Mouse (Mus musculus) kidney, postnatal 0 days (tissue): ENCODE results near the gene Mbl2. TPM values are rescaled to one million over a fixed set of nuclear protein-coding genes. Genes with fewer than 3 reads are reported as not detected.

Source experiments
- ATAC-seq: fragments of 200-750 bp; cut with Nextera tagmentation; replicated peaks from 2 replicates; pipeline ENCODE4 v1.8.0; 2017; ENCODE audit warnings: low read depth, moderate number of reproducible peaks, moderate TSS enrichment, moderate library complexity; ENCODE audit not compliant: low FRiP score
- DNase-seq: peaks from one replicate; pipeline ENCODE4 v3.0.0-alpha.2; 2016; ENCODE audit warnings: low spot score
- H3K27ac ChIP-seq: fragments of 300-500 bp; sonication (generic); 2 replicates; pipeline ENCODE4 v1.5.1; 2014; ENCODE audit warnings: mild to moderate bottlenecking
- H3K27me3 ChIP-seq: fragments of 300-500 bp; sonication (generic); 2 replicates; pipeline ENCODE4 v1.6.1; 2014; ENCODE audit warnings: low read length, mixed read lengths; ENCODE audit not compliant: insufficient read depth
- H3K36me3 ChIP-seq: fragments of 300-500 bp; sonication (generic); 2 replicates; pipeline ENCODE4 v1.6.1; 2014; ENCODE audit warnings: low read length, mixed read lengths; ENCODE audit not compliant: insufficient read depth
- H3K4me1 ChIP-seq: fragments of 300-500 bp; sonication (generic); replicated peaks from 2 replicates; pipeline ENCODE4 v1.6.1; 2014; ENCODE audit warnings: antibody characterized with exemption, low read length, mixed read lengths; ENCODE audit not compliant: insufficient read depth
- H3K4me2 ChIP-seq: fragments of 300-500 bp; sonication (generic); 2 replicates; pipeline ENCODE4 v1.6.1; 2014; ENCODE audit warnings: mild to moderate bottlenecking, low read length, moderate library complexity, mixed read lengths
- H3K4me3 ChIP-seq: fragments of 300-500 bp; sonication (generic); replicated peaks from 2 replicates; pipeline ENCODE4 v1.5.1; 2014; ENCODE audit warnings: low read depth, low read length
- H3K9ac ChIP-seq: fragments of 300-500 bp; sonication (generic); 2 replicates; pipeline ENCODE4 v1.6.1; 2014; ENCODE audit warnings: low read depth, low read length
- H3K9me3 ChIP-seq: fragments of 300-500 bp; sonication (generic); replicated peaks from 2 replicates; pipeline ENCODE4 v1.6.1; 2016; ENCODE audit warnings: low read length, inconsistent platforms, mixed read lengths
- CTCF ChIP-seq: IDR thresholded peaks from 2 replicates; pipeline ENCODE4 v1.5.1; 2016; ENCODE audit warnings: antibody characterized with exemption, low read depth, mild to moderate bottlenecking, moderate library complexity
- WGBS: fragments of 180-500 bp; shearing (Covaris S2); extraction: QIAGEN DNeasy Blood & Tissue Kit; methylation state at CpG from one replicate; pipeline ENCODE4 v1.1.7; 2014; 5-methylcytosine and 5-hydroxymethylcytosine counted together
- polyA plus RNA-seq: library from polyadenylated mRNA; unstranded; fragments of >200 nt; fragmentation: Nextera tagmentation; extraction: Ambion mirVana; gene quantifications from 2 replicates; pipeline ENCODE4 v1.2.1, GENCODE M21; 2015

The Mbl2 gene
- polyA plus RNA-seq, result not detected in 2 replicates

GRCm38 (mm10) chr19:30232691-30233090 is at the start of gene Mbl2:
TSS of gene Mbl2 (plus strand) at chr19:30232942.
- no peaks in the 10 kb centered on the region for H3K27me3 ChIP-seq
- no peak within 1 kb of the TSS for H3K27ac ChIP-seq
- 81% methylated on average over 3 of the region's 3 CpGs for WGBS
- no peak within 1 kb of the TSS for H3K4me2 ChIP-seq
- no peaks in the 10 kb centered on the region for H3K4me1 ChIP-seq
- ATAC-seq, result no peak
- H3K9ac ChIP-seq, result no peak within 1 kb of the TSS
- no peaks in the 10 kb centered on the region for H3K9me3 ChIP-seq
- no peak within 1 kb of the TSS for H3K4me3 ChIP-seq
- TF ChIP-seq CTCF, result no peak
- DNase-seq, result no peak
- no peaks in the 10 kb centered on the region for H3K36me3 ChIP-seq

- 86% methylated on average over 2 of the region's 2 CpGs for WGBS
- ATAC-seq (no peak), DNase-seq (no peak)
- TF ChIP-seq CTCF, result no peak
- no peak overlapping the region for H3K27ac ChIP-seq
- no peak overlapping the region for H3K9ac ChIP-seq
- no peaks in the 10 kb centered on the region for H3K9me3 ChIP-seq
- H3K27me3 ChIP-seq, result no peaks in the 10 kb centered on the region
- H3K4me1 ChIP-seq, result no peaks in the 10 kb centered on the region
- H3K4me2 ChIP-seq, result no peak overlapping the region
- no peaks in the 10 kb centered on the region for H3K36me3 ChIP-seq
- H3K4me3 ChIP-seq, result no peak overlapping the region
These were observed 47.2 kb upstream of the Mbl2 start for GRCm38 (mm10) chr19:30185536-30185935.

DNA sequence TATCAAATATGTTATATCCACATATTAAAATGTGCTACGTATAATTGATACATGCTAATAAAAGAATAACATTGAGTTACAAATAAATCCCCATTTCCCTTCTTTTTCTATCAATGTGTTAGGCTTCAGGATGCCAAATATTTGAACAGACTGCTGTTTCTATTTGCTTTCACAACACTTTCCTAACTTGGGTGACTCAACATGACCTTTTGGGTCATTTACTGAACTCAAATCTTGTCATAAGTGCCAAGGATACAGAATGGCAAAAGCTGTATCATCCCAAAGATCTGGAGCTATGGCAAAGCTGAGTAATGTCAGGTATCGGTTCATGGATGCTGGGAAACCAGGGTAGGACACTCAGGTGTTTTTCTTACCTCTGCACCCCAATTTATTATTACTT is 45.5 kb upstream of the Mbl2 start:
- Histone ChIP-seq H3K9me3 (no peaks in the 10 kb centered on the region), H3K4me1 (no peaks in the 10 kb centered on the region), H3K4me3 (no peak overlapping the region), H3K4me2 (no peak overlapping the region), H3K27ac (no peak overlapping the region), H3K9ac (no peak overlapping the region), H3K27me3 (no peaks in the 10 kb centered on the region), H3K36me3 (no peaks in the 10 kb centered on the region)
- TF ChIP-seq CTCF, result no peak
- ATAC-seq, result no peak
- WGBS, result 93% methylated on average over 2 of the region's 2 CpGs
- DNase-seq, result no peak

GRCm38 (mm10) chr19:30194999-30195398 is 37.7 kb upstream of the Mbl2 start:
- ATAC-seq (no peak), DNase-seq (no peak)
- H3K27me3 ChIP-seq, result no peaks in the 10 kb centered on the region
- 64% methylated on average over 6 of the region's 6 CpGs for WGBS
- no peak overlapping the region for H3K9ac ChIP-seq
- H3K4me3 ChIP-seq, result no peak overlapping the region
- H3K4me2 ChIP-seq, result no peak overlapping the region
- TF ChIP-seq CTCF, result no peak
- no peaks in the 10 kb centered on the region for H3K4me1 ChIP-seq
- no peaks in the 10 kb centered on the region for H3K9me3 ChIP-seq
- no peak overlapping the region for H3K27ac ChIP-seq
- no peaks in the 10 kb centered on the region for H3K36me3 ChIP-seq

DNA sequence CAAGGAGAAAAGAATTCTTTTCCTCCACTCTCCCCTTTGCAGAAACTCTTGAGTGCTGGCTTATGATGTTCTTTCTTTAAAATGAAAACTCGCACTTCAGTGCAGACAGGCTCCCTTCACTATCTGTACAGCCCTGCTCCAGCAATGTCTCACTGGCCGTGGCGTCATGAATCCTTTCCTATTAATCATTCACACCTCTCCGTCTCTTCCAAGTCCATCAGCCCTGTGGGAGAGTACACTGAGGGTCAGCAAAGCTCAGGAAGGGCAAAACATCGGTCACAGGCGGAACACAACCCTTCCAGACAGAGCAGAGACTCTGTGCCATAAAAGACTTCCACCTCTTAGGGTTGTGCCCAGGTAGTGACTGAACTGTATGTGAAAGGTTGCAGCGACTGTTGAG is 30.6 kb upstream of the Mbl2 start:
- Histone ChIP-seq H3K4me3 (no peak overlapping the region), H3K36me3 (no peaks in the 10 kb centered on the region), H3K27me3 (no peaks in the 10 kb centered on the region), H3K4me2 (no peak overlapping the region), H3K27ac (no peak overlapping the region), H3K9me3 (no peaks in the 10 kb centered on the region), H3K4me1 (no peaks in the 10 kb centered on the region), H3K9ac (no peak overlapping the region)
- ATAC-seq (peak; percentile 69; the same call in 1 of the 2 replicates), DNase-seq (peak; percentile 26)
- WGBS, result 53% methylated on average over 7 of the region's 7 CpGs
- TF ChIP-seq CTCF, result no peak

DNA sequence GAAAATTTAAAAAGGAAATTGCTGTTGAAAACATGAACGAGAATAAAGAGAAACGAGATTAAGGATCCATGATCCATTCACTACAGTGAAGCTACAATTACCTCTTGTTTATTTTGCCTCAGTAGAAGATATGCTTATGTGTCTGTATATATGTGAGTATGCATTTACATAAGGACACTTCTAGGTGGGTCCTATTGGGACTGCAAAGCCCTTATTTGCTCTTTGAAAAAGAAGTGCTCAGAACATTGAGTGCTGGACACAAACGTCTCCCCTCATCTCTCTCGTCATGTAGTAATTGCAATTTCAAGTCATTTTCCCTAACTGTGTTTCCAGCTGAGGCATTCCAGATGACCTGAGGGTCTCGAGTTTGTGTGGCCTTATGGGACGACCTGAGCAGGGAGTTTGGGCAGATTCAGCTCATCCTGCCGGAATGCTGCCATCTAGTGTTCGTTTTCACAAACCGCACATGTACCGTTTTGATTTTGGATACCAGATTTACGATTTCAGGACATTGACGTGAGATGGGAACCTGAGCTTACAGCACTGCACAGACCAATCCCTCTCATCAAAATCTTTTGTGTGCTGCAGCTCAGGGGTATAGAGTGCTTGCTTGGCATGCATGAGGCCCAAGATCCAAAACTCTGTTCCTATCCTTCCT is 27.5 kb upstream of the Mbl2 start:
- Histone ChIP-seq H3K27ac (no peak overlapping the region), H3K4me2 (no peak overlapping the region), H3K9ac (no peak overlapping the region), H3K36me3 (no peaks in the 10 kb centered on the region), H3K4me3 (no peak overlapping the region), H3K27me3 (no peaks in the 10 kb centered on the region), H3K9me3 (no peaks in the 10 kb centered on the region), H3K4me1 (no peaks in the 10 kb centered on the region)
- peak; percentile 91 for TF ChIP-seq CTCF
- ATAC-seq (peak; percentile 25; the same call in 1 of the 2 replicates), DNase-seq (peak; percentile 83)
- 17% methylated on average over 12 of the region's 12 CpGs for WGBS

- H3K4me2 ChIP-seq, result no peak overlapping the region
- ATAC-seq (peak; percentile 36; the same call in 1 of the 2 replicates), DNase-seq (no peak)
- TF ChIP-seq CTCF, result no peak
- no peaks in the 10 kb centered on the region for H3K27me3 ChIP-seq
- no peak overlapping the region for H3K27ac ChIP-seq
- H3K4me1 ChIP-seq, result no peaks in the 10 kb centered on the region
- H3K4me3 ChIP-seq, result no peak overlapping the region
- H3K36me3 ChIP-seq, result no peaks in the 10 kb centered on the region
- H3K9ac ChIP-seq, result no peak overlapping the region
- H3K9me3 ChIP-seq, result no peaks in the 10 kb centered on the region
- WGBS, result 79% methylated on average over 4 of the region's 4 CpGs
These were observed 26.9 kb upstream of the Mbl2 start for GRCm38 (mm10) chr19:30205874-30206273.
